Mouse (Mus musculus) monocyte, adult 5-6 weeks (primary cell): ENCODE measurements at regions not wholly inside any gene's neighbourhood (a gene's known extent, or its start where the extent isn't known, plus 50 kb on each side); places are given as distances from the start of the nearest gene placed in this dataset.

ENCODE experiments used
- ATAC-seq: fragments of 153-309, 156-312 bp; replicated peaks from 2 replicates; pipeline ENCODE4 v1.8.0; 2017; ENCODE audit warnings: mild to moderate bottlenecking; ENCODE audit not compliant: low TSS enrichment, insufficient number of reproducible peaks, severe bottlenecking, poor library complexity, low FRiP score

DNA sequence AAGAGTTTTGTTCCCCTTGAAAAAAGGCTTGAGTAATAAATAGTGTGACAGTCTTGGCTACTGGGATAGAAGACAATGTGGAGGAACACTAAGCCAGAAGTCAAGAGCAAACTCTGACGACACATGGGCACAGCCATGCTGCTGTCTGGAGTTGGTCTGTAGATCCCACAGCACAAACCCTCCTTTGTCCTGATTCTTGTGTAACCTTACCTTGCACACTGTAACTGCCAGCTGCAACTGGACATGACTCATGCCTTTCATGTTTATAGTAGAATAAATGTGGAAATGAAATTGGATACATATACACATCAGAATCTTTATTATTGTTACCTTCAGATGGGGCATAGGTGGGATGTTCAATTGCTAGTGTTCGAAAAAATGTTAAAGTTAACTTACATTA, 195.3 kb upstream of the Kbtbd8 start:
- ATAC-seq: no peak

- ATAC-seq: no peak
Observed at GRCm38 (mm10) chr6:94920770-94921169, 196.3 kb upstream of the Kbtbd8 start.

GRCm38 (mm10) chr6:94919194-94919743, 197.8 kb upstream of the Kbtbd8 start:
- no peak for ATAC-seq

DNA sequence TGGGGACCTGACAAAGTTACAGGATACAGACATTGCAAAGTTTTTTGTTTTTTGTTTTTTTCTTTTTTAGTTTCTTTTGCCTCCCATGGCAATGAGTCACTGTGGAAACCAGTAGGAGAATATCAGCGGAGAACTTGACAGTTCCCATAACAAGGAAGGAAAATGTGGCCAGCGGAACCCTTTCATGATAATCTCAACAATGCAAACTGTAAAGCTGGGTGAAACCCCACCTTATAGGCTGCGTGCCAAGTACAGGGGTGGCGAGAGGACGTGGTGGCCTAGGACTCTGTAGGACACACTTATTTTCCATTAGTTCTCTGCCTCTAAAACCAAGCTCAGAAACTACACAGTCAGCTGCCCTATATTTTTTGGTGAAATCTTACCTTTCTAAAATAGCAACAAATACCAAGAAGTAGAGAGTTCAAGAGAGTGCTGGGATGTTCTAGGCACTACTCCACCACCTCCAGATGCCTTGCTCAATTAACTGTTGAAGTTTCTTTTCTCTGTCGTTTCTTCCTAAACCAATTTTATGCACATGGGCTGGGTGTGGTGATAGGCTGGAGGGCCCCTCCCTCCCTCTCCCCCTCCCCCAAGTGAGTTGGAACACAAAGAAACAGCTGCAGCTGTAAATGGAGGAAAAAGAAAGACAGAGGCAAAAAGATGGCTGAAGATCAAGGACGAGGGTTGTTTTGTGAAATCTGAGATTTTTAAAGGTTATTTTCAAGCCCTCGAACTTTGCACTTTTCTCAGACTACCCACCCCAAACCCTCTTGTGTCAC, 201.0 kb upstream of the Kbtbd8 start:
- no peak for ATAC-seq

DNA sequence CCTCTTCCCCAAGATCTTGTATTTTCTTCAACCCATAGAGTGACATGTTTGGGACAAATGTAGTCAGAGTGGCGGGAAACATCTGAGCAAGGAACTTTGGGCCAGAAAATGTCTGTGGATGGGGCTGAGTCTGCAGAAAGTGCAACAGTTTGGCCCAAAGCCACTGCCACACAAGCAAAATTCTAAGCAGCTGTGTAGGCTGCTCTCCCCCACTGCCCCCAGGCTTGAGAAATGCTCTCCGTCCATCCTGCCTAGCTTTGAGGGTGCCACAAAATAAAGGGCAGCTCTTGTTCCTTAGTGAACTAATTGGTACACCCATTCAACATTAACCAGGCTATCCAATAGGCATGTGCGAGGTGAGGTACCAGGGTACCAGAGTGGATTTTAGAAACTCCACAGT, 205.2 kb upstream of the Kbtbd8 start:
- ATAC-seq: no peak

GRCm38 (mm10) chr6:94911374-94911773, 205.7 kb upstream of the Kbtbd8 start:
- ATAC-seq: no peak

- no peak for ATAC-seq
Observed at GRCm38 (mm10) chr6:94900862-94901261, 200.9 kb upstream of the Lrig1 start.

- no peak for ATAC-seq
Observed at GRCm38 (mm10) chr6:94898881-94899280, 198.9 kb upstream of the Lrig1 start.

DNA sequence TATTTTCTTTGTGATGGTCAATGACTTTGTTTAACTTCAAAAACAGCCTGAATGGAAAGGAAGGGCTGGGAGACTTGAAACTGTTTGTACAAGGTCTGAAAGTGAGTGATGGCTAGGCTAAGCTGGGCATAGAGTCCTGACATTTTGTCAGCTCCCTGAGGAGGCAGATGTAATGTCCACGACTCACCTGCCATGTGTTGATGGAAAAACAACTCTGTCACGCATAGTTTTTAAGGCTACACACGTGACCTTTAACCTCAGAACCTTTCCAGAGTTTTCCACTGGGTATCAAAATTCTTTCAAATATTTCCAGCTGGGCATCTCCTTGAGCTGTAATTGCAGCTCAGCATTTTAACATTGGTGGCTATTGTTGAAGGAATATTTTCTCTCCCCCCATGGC, 190.2 kb upstream of the Lrig1 start:
- ATAC-seq: no peak

DNA sequence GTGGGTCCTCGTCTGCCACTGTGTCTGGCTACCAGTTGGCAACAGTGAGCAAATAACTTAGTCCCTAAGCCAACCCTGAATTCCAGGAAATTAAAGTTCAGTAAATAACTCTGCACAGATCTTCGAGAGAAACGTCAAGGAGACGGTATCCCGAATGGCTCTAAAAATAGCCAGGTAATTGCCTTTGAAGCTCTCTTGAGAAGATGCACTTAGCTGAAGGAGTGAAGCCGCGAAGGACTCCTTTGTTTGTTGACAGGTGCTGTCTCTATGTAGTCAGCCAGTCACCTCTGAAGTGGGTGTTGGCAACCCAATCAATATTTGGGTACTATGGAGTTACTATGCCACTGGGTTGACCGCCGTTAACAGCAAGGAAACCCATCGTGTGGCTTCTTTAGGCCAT, 189.3 kb upstream of the Lrig1 start:
- no peak for ATAC-seq

- no peak for ATAC-seq
Observed at GRCm38 (mm10) chr6:94881139-94881538, 181.2 kb upstream of the Lrig1 start.

GRCm38 (mm10) chr6:94875841-94876240, 175.9 kb upstream of the Lrig1 start:
- no peak for ATAC-seq

- no peak for ATAC-seq
Observed at GRCm38 (mm10) chr6:94875065-94875464, 175.1 kb upstream of the Lrig1 start.

- ATAC-seq: no peak
Observed at GRCm38 (mm10) chr6:94874415-94874814, 174.5 kb upstream of the Lrig1 start.

GRCm38 (mm10) chr6:94867952-94868351, 168.0 kb upstream of the Lrig1 start:
- ATAC-seq: no peak

DNA sequence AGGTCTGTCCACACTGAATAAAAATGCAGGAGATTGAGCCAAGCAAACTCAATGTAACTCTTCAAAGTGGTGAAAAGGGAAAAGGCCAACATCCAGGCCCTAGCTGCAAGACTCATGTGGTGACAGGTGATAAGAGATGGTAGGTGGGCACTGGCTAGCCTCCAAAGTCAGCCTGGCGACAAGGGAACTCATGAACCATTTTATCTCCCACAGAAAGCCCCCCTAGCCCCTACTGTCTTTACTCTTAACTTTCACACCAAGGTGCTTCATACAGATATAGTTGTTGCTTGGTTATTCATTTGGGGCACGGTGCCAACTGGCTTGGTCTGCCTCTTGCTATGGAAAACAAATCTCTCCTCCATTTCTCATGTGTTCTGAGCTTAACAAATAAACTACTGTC, 165.5 kb upstream of the Lrig1 start:
- no peak for ATAC-seq

DNA sequence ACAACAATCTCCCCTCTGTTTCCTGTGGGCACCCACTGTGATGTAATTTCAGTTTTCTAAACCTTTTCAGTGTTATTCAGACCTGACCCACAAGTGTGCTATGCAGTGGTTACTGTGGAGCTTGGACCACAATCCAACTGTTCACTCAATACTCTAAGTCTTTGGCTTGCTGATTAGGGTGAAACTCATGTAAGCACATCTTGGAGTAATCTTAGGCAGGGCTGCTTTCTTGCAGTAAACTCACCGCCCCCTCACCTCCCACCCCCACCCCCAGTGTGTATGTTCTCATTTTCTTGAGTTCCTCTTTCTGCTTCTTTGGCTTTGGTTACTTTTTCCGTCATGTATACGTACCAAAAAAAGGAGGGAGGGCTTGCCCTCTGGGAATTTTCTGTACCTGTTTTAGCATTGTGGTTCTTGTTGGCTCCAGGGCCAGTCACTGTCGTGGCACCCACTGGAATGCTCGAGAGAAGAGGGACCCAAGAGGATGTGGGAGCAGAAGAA, 158.2 kb upstream of the Lrig1 start:
- no peak for ATAC-seq

DNA sequence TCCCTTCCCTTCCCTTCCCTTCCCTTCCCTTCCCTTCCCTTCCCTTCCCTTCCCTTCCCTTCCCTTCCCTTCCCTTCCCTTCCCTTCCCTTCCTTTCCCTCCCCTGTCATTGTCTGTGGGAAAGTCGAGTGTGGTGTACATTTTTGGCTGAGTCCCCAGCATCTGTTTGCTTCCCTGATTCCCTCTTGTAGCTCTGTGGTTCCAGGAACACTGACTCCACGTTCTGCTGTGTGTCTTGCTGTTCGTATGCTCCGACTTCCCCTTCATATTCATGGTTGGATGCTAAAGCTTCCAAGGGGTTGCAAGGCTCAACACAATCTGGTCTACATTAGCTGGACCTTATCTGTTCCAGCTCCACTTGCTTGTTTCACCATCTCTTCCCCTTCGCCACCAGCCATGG, 150.2 kb upstream of the Lrig1 start:
- no peak for ATAC-seq

GRCm38 (mm10) chr6:94849533-94849932, 149.6 kb upstream of the Lrig1 start:
- ATAC-seq: no peak

DNA sequence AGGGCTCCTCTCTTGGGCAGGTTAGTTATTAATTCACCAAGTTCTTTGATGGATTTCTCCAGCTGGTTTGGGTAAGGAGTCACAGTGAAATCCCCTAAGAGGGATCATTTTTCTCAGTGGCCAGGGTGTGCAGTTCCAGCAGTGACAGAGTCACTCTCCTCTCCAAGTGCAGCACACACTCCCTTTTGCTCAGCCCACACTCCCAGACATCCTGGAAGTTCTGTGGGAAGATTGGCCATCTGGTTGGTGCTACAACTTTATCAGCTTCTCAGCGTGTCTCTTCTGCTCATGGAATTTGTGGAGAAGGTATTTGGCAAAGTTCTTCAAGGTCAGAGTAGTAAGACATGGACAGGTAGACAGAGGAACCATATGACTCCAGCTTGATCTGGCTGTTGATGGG, 148.5 kb upstream of the Lrig1 start:
- ATAC-seq: no peak
